Mouse (Mus musculus) midbrain, embryonic 12.5 days (tissue): ENCODE results near the gene Cnih2. TPM values are rescaled to one million over a fixed set of nuclear protein-coding genes. Genes with fewer than 3 reads are reported as not detected.

Source experiments
- ATAC-seq: fragments of 200-750 bp; cut with Nextera tagmentation; 2 replicates; pipeline ENCODE4 v1.8.0; 2017; ENCODE audit warnings: low read depth, moderate TSS enrichment, moderate library complexity; ENCODE audit not compliant: low FRiP score
- H3K27ac ChIP-seq: fragments of 300-500 bp; sonication (generic); replicated peaks from 2 replicates; pipeline ENCODE4 v1.5.1; 2016; ENCODE audit warnings: mild to moderate bottlenecking
- H3K27me3 ChIP-seq: fragments of 300-500 bp; sonication (generic); 2 replicates; pipeline ENCODE4 v1.6.1; 2016; ENCODE audit warnings: mild to moderate bottlenecking
- H3K36me3 ChIP-seq: fragments of 300-500 bp; sonication (generic); 2 replicates; pipeline ENCODE4 v1.6.1; 2016
- H3K4me1 ChIP-seq: fragments of 300-500 bp; sonication (generic); 2 replicates; pipeline ENCODE4 v1.6.1; 2016
- H3K4me2 ChIP-seq: fragments of 300-500 bp; sonication (generic); replicated peaks from 2 replicates; pipeline ENCODE4 v1.6.1; 2016; ENCODE audit warnings: mild to moderate bottlenecking, moderate library complexity
- H3K4me3 ChIP-seq: fragments of 300-500 bp; sonication (generic); 2 replicates; pipeline ENCODE4 v1.5.1; 2016; ENCODE audit warnings: mild to moderate bottlenecking
- H3K9ac ChIP-seq: fragments of 300-500 bp; sonication (generic); replicated peaks from 2 replicates; pipeline ENCODE4 v1.6.1; 2016; ENCODE audit warnings: mild to moderate bottlenecking, moderate library complexity
- H3K9me3 ChIP-seq: fragments of 300-500 bp; sonication (generic); 2 replicates; pipeline ENCODE4 v1.6.1; 2016; ENCODE audit warnings: mild to moderate bottlenecking
- WGBS: fragments of 180-500 bp; shearing (Covaris S2); methylation state at CpG from one replicate; pipeline ENCODE4 v1.1.7; 2016; 5-methylcytosine and 5-hydroxymethylcytosine counted together
- polyA plus RNA-seq: library from polyadenylated mRNA; unstranded; fragments of >200 nt; fragmentation: Nextera tagmentation; extraction: Ambion mirVana; gene quantifications from 2 replicates; pipeline ENCODE4 v1.2.1, GENCODE M21; 2016

Cnih2 gene
- polyA plus RNA-seq, 1 experiment from 2014 or later, result 196 TPM

DNA sequence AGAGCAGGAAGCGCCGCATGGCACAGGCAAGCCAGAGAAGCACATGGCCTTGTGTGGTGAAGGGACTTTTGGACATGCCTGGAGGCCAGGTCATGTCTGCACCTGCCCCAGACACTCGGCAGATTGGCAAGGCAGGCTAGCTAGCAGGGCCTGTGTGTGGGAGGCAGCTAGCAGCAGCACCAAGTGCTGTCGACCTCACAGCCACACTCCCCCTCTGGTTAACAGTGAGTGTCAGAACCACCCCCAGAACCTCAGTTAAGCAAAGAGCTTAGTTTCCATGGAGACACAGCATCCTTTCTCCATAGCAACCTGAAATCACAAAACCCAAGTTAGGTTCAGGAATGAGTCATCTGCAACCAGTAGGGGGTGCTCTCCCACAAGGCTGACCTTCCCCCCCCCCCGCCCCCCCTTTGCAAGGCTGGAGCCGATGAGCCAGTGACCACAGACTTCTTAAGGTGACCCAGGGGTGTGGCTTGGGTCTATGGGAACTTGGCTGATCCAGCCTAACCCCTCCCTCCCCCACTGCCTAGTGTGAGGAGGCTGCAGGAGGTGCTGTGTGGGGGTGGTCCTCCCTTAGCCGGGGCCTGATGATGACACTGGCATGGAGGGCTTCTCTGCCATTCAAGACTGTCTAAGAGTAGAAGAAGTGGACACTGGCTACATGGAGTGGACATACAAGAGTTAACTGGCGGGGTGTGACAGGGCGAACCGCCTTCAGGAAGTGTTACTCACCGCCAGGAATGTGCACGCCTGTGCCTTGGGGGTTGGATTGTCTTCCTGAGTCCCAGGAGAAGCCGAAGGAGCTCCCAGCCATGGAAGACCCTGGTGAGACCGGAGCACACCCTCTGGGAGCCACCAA is 48.0 kb downstream of the Cnih2 start, which contains the start of gene Rin1:
Gene Rin1, plus strand, starts transcription at position 435 of the 859 bp plus-strand sequence.
- peaks cover 58% of the 10 kb centered on the region for H3K27me3 ChIP-seq
- WGBS, result 14% methylated on average over 14 of the region's 14 CpGs
- peak within 1 kb of the TSS; percentile 15; the same call in 1 of the 2 replicates for H3K27ac ChIP-seq
- H3K9ac ChIP-seq, result 0 out of 2 replicates have a peak within 1 kb of the TSS, but pooled peaks have one; percentile 28
- peaks cover 42% of the 10 kb centered on the region for H3K36me3 ChIP-seq
- H3K9me3 ChIP-seq, result no peaks in the 10 kb centered on the region
- peak within 1 kb of the TSS; percentile 6; the same call in 1 of the 2 replicates for H3K4me3 ChIP-seq
- peak; percentile 50 for ATAC-seq
- H3K4me1 ChIP-seq, result peaks cover 25% of the 10 kb centered on the region
- H3K4me2 ChIP-seq, result peak within 1 kb of the TSS; percentile 11; the same call in 1 of the 2 replicates

- Histone ChIP-seq H3K27me3 (peaks cover 49% of the 10 kb centered on the region), H3K36me3 (peaks cover 43% of the 10 kb centered on the region), H3K4me3 (no peak overlapping the region), H3K4me1 (peaks cover 25% of the 10 kb centered on the region), H3K4me2 (no peak overlapping the region), H3K9me3 (no peaks in the 10 kb centered on the region), H3K27ac (peak overlapping the region; percentile 15; the same call in 1 of the 2 replicates), H3K9ac (no peak overlapping the region)
- 42% methylated on average over 6 of the region's 6 CpGs for WGBS
- ATAC-seq, result no peak
These were observed 49.0 kb downstream of the Cnih2 start for GRCm38 (mm10) chr19:5049325-5049724.

- H3K9me3 ChIP-seq, result no peaks in the 10 kb centered on the region
- peaks cover 25% of the 10 kb centered on the region for H3K4me1 ChIP-seq
- no peak overlapping the region for H3K4me2 ChIP-seq
- ATAC-seq, result no peak
- H3K27me3 ChIP-seq, result peaks cover 39% of the 10 kb centered on the region
- H3K36me3 ChIP-seq, result peaks cover 51% of the 10 kb centered on the region
- 80% methylated on average over 14 of the region's 14 CpGs for WGBS
- H3K4me3 ChIP-seq, result no peak overlapping the region
- no peak overlapping the region for H3K27ac ChIP-seq
- H3K9ac ChIP-seq, result no peak overlapping the region
These were observed 49.9 kb downstream of the Cnih2 start for GRCm38 (mm10) chr19:5048138-5049056.

GRCm38 (mm10) chr19:5045531-5045930 is 52.8 kb downstream of the Cnih2 start:
- peaks cover 58% of the 10 kb centered on the region for H3K36me3 ChIP-seq
- H3K9ac ChIP-seq, result no peak overlapping the region
- H3K4me3 ChIP-seq, result no peak overlapping the region
- H3K4me2 ChIP-seq, result no peak overlapping the region
- WGBS, result 86% methylated on average over 4 of the region's 4 CpGs
- no peaks in the 10 kb centered on the region for H3K9me3 ChIP-seq
- no peak overlapping the region for H3K27ac ChIP-seq
- peaks cover 32% of the 10 kb centered on the region for H3K4me1 ChIP-seq
- peaks cover 11% of the 10 kb centered on the region for H3K27me3 ChIP-seq
- ATAC-seq, result no peak

Other genes with a start within 250 kb of the Cnih2 start
- gene Ctsf, start 243.4 kb downstream of the Cnih2 start, polyA plus RNA-seq, result 51.7 and 52.0 TPM in 2 replicates
- 1.2 and 1.6 TPM in 2 replicates for gene Actn3, start 220.6 kb downstream of the Cnih2 start, polyA plus RNA-seq
- 21.6 and 21.8 TPM in 2 replicates for gene Zdhhc24, start 219.9 kb downstream of the Cnih2 start, polyA plus RNA-seq
- gene Bbs1, start 191.9 kb downstream of the Cnih2 start, polyA plus RNA-seq, result 9.9 and 11.4 TPM in 2 replicates
- 179 and 189 TPM in 2 replicates for gene Dpp3, start 170.2 kb downstream of the Cnih2 start, polyA plus RNA-seq
- 3.8 and 4.6 TPM in 2 replicates for gene Peli3, start 155.4 kb downstream of the Cnih2 start, polyA plus RNA-seq
- 125 and 129 TPM in 2 replicates for gene Mrpl11, start 136.4 kb downstream of the Cnih2 start, polyA plus RNA-seq
- gene Npas4, start 108.2 kb downstream of the Cnih2 start, polyA plus RNA-seq, result 0.07 and 0.20 TPM in 2 replicates
- 4.8 and 5.1 TPM in 2 replicates for gene Slc29a2, start 74.7 kb downstream of the Cnih2 start, polyA plus RNA-seq
- gene B4gat1, start 59.7 kb downstream of the Cnih2 start, polyA plus RNA-seq, result 40.7 and 42.4 TPM in 2 replicates
- gene AC124502.3, start 59.6 kb downstream of the Cnih2 start, polyA plus RNA-seq, result 4.0 and 4.4 TPM in 2 replicates
- gene Brms1, start 57.2 kb downstream of the Cnih2 start, polyA plus RNA-seq, result 56.6 and 63.7 TPM in 2 replicates
- 1.7 and 2.0 TPM in 2 replicates for gene Rin1, start 48.0 kb downstream of the Cnih2 start, polyA plus RNA-seq
- 24.7 and 31.5 TPM in 2 replicates for gene Cd248, start 30.4 kb downstream of the Cnih2 start, polyA plus RNA-seq
- 0.94 and 2.0 TPM in 2 replicates for gene Tmem151a, start 13.0 kb downstream of the Cnih2 start, polyA plus RNA-seq
- 60.9 and 61.6 TPM in 2 replicates for gene Yif1a, start 10.0 kb downstream of the Cnih2 start, polyA plus RNA-seq
- 232 and 247 TPM in 2 replicates for gene Rab1b, start 8.6 kb upstream of the Cnih2 start, polyA plus RNA-seq
- 53.3 and 54.7 TPM in 2 replicates for gene Klc2, start 20.0 kb upstream of the Cnih2 start, polyA plus RNA-seq
- 32.5 and 32.8 TPM in 2 replicates for gene Pacs1, start 174.6 kb upstream of the Cnih2 start, polyA plus RNA-seq
- 411 and 418 TPM in 2 replicates for gene Sf3b2, start 196.9 kb upstream of the Cnih2 start, polyA plus RNA-seq
- 20.4 and 24.1 TPM in 2 replicates for gene Gal3st3, start 199.8 kb upstream of the Cnih2 start, polyA plus RNA-seq
- gene Catsper1, start 237.2 kb upstream of the Cnih2 start, polyA plus RNA-seq, result not detected in 2 replicates